Mouse (Mus musculus): Measurements from ENCODE around the gene Sars. TPM values are rescaled to one million over a fixed set of nuclear protein-coding genes. Genes with fewer than 3 reads are reported as not detected.

Sars gene
- 100 to 1,000 TPM; 205 to 221 TPM for total RNA-seq (2021)
- long read RNA-seq, transcript Sars-202 (12 exons, 1,866 nt): minor isoform, 20 of 153 reads
- long read RNA-seq, transcript Sars-201 (11 exons, 3,570 nt): major isoform, 102 of 153 reads
- long read RNA-seq, partial matches to known transcripts: 11 of 153 reads
- long read RNA-seq, other reads (novel, unspliced or antisense): 19 of 153 reads

DNA sequence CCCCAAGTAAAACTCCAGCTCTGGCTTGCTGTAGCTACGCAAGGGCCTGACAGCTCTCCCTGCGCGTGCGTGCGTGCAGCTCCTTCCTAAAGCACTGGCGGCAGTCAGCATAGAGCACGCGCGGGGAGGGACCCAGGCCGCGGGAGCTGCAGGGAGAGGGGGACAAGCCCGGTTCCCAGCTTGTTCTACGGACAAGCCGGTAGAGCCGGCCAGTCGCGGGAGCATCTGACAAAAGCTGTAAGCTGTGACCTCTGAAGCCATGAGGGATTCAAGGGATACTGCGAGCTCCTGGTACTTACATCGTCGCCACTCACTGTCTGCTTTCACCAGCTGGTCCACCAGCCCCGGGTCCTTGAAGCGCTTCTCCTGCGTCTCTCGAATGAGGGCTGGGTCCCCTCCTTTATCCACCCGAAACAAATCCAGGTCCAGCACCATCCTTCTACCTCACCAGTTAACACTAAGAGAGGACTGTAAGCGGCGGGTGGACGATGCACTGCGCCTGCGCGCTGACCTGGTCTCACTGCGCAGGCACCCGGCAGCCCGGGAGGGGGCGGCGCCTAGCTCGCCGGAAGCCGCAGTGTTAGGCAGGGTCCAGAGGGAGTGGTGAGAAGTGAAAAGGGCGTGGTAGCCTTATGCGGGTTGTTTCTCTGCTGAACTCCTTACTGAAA lies at the start of gene Sars:
Gene Sars (minus strand): TSS at position 512 of the 668 bp plus-strand sequence.
- DNase-seq (ENCODE audit: low spot score in 2 of 2): peak; percentile 83 to 94

DNA sequence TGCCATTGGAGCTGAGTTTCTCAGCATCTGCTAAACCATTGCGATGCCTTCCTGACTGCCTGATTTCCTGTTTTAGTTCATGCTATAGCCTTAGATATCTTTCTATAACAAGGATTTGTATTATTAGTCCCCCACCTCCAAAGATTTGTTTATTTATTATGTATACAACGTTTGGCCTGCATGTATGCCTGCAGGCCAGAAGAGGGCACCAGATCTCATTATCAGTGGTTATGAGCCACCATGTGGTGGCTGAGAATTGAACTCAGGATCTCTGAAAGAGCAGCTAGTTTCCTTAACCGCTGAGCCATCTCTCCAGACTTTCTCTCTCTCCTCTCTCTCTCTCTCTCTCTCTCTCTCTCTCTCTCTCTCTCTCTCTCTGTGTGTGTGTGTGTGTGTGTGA lies 45.0 kb upstream of the Sars start:
- DNase-seq (ENCODE audit: low spot score in 2 of 2): no peak

DNA sequence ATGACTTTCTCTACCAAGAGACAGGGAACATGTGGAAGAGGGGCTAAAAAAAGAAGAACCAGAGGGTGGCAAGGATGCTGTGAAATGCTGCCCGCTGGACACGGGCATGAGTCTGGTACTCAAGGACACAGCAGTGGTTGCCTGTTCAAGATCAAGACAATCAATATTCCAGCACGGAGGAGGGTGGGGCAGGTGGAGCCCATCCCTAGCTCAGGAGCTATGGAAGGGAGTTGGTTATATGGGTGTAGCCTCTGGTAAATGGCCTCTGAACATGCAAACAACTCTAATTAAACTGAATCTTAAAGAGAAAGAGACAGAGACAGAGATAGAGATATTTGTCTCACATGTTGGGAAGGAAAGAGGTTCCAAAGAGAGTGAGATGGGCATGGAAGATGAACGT lies 39.7 kb upstream of the Sars start:
- no peak for DNase-seq (ENCODE audit: low spot score in 2 of 2)

DNA sequence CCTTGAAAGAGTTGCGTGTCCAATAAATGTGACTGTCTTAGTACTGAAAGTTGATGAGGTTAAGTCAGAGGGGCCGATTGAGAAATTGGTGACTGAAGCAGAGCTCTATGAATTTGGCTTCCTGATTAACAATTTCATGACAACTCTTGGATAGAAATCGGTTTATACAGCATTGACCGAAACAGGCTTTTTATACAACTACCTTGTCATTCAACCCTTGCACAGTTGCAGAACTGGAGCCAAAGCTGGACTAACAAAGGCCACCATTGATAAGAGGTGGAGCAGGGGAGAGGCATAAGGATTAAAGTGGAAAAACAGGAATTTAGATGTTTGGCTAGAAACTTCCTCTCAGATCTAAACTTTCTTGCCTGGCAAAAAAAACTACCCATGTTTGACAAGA lies 33.8 kb upstream of the Sars start:
- no peak for DNase-seq (ENCODE audit: low spot score in 2 of 2)

DNA sequence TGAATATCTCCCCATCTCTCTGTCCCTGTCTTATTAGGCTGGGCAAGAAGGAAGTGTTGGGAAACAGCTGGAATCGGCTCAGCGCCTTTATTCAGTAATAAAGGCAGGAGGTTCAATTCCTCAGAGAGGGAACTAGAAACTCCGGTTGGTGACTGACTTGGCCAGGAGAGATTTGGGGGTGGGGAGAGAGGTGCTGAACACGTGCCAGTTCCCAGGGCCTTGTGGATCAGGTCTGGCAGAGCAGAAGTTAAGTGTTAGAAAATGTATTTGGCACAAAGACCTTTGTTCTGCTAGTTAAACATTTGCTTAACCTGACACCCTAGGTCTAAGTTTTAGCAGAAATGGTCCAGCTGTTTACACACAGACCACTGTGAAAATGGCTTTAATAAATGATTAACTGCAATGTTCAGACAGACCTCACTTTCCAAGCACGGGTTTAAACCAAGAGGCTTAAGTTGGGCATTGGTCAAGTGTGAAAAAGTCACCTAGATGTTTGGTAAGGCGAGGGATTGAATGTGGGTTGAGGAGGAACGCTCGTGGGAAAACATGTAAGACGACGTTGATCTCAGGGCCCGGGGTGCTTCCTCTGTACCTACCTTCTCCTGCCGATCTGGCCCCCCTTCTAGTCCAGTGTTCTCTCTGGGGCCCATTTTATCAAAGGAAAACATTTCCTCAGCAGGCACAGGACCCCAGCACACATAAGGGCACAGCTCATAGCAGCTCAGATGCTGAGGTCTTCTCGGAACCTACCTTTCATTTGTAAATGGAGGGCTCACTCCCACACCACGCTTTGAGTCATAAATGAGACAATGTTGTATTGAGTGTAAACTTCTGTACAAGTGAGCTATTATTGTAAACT lies 32.0 kb upstream of the Sars start:
- DNase-seq (ENCODE audit: low spot score in 2 of 2): no peak

DNA sequence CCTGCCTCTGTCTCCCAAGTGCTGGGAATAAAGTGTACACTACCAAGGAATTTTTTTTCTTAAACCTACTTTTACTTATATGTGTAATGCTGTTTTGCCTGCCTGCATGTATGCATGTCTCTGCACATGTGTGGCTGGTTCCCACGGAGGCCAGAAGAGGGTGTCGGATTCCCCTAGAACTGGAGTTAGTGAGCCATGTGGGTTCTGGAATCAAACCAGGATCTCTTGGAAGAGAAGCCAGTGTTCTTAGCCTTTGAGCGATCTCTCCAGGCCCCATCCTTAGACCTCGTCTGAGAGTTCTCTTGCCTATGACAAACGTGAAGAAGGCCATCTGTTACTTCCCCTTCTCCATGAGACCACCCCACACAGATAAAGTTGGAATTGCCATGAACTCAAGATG lies 30.5 kb upstream of the Sars start:
- DNase-seq (ENCODE audit: low spot score in 2 of 2): no peak

DNA sequence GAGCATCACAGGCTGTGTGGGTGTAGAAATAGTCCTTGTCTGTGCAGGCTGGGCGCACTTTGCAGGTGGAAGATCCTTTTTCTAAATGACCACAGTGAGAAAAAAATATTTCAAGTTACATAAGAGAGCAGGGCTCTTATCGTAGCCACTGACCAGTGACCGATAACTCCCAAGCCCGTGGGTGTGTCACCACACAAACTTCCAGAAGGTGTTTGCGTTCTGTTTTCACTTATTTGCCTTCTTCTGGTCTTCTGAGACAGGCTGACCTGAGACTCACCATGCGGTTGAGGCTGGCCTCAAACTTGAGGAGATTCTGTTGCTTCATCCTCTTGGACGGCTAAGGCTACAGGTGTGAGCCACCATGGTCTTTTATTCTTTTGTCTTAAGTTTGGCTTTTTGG lies 30.0 kb upstream of the Sars start:
- no peak for DNase-seq (ENCODE audit: low spot score in 2 of 2)

DNA sequence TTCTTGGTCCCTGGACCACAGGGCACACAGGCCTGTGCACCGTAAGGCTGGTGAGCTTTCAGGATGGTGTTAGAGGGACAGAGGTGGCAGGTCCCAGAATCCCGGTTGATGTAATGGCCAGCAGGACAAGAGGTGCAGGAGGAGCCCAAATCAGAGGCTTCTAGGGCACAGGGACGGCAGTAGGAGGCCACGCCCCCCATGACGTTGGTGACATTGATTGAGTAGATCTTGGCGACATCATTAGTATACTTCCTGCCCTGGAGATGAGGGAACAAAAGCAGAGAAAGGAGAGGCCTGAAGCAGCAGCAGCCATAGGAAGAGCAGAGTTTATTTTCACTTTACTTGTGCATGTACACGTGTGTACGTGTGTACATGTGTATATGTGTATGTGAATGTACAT lies 22.8 kb upstream of the Sars start:
- no peak for DNase-seq (ENCODE audit: low spot score in 2 of 2)

DNA sequence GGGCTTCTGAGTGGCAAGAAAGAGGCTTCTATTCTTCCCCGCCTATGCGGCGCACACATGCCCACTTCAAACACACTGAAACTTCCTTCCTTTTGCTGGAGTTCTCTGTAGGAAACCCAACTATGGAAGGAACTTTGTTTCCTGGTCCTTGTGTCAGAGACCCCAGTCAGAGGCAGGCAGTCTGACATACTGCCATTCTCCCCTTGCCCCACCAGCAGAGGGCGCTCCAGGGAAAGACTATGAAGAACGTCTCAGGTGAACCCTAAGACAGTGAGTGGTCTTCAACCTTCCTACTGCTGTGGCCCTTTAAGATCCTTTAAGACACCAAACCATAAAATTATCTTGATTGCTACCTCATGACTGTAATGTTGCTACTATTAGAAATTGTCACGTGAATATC lies 21.4 kb upstream of the Sars start:
- DNase-seq (ENCODE audit: low spot score in 2 of 2): peak in 1 of 2 experiments; percentile 50

DNA sequence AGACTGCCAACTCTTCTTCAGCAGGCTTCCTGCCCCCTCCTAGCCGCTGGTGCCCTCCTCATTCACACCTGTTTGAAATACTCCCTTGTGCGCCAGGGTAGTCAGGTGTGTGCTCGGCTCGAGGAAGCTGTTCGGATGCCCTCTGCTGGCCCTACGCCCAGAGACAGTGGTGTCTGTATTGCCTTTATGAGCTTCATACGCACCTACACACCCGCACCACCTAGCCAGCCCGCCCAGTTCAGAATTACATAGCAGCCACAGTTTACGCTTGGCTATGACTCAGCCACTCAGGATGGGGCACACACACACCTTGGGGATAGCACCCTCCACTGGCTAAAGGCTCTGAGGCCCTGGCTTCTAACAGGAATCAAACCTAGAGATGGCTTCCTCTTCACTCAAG lies 13.9 kb upstream of the Sars start:
- no peak for DNase-seq (ENCODE audit: low spot score in 2 of 2)

DNA sequence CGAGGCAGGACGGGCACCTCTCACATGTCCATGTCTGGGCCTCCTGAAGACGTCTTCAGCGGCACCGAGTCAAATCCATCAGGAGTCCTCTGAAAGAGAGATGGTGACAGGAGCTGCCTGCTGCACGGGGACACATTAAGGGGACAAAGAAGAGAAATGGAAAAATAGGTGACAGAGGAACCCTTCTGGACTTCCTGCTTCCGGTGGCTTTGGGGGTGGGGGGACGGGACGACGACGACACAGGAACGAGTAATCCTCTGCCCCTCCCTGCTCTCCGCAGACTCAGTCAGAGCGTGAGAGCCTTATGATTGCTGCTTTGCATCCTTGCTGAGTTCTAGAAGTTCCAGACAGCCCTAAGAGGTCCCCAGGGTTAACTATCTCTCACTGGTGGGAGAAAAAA lies 13.4 kb upstream of the Sars start:
- DNase-seq (ENCODE audit: low spot score in 2 of 2): no peak

DNA sequence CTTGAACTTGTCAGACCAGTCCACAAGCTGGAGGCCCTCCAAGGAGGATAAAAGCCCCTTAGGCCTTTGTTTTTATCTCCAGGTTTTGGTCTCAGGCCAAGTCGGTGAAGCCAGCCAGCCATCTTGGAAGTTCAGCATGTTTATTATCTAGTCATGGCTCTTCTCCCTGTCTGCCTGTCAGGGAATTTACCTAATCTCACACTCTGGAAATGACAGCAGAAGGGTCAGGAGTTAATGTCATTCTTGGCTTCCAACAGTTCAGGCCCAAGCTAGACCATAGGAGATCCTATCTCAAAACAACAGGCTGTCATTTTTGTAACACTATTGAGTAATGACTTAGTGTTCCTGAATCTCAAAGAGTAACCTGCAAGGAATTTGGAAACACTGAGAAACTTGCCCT lies 9.2 kb upstream of the Sars start:
- DNase-seq (ENCODE audit: low spot score in 2 of 2): no peak

DNA sequence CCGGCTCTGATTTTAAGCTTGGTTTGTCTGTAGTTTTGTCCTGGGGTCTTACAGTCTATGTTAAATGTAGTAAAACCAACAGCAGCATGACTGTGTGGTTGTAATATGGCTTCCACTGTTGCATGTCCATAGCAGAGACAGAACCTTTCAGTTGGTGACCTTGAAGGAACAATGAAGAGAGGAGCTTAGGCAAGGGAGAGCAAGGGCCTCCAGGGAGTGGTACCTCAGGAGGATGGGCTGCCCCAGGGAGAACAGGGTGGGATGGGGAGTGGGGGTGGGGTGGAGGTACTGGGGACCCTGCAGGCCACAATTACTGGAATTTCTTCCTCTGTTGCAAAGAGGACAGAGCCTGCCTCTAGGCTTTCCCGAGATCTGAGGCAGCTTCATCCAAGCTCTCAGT lies 7.0 kb upstream of the Sars start:
- no peak for DNase-seq (ENCODE audit: low spot score in 2 of 2)

DNA sequence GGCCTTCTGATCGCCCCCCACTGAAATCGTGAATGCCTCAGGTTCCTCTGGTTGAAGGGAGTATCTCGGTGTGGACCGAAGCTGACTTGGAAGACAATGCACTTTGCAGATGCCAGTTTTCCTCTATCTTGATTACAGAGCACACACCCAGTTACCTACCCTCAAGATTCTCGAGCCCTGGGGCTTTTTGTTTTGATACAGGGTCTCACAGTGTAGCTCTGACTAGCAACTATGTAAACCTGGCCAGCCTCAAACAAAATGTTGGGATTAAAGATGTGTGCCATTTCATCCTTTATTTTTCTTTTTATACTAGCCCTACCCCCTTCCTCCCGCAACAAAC lies 327 bp upstream of the Sars start:
- no peak for DNase-seq (ENCODE audit: low spot score in 2 of 2)

DNA sequence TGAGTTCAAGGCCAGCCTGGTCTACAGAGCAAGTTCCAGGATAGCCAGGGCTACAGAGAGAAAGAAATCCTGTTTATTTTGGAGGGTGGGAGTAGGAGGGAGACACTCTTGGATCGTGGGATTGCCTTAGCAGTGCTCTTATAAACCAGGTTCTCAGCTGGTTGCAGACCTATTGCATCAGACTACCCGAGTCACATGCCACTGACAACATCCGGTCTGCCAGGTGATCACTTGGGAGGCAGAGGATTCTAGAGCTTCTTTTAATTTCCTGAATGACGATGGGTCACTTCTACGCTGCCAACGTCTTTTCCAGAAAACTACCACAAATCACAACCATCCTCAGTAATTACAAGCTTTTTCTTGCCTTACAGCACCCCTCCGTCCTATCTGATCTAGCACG lies 980 bp downstream of the Sars start:
- DNase-seq (ENCODE audit: low spot score in 2 of 2): peak in 1 of 2 experiments; percentile 46

DNA sequence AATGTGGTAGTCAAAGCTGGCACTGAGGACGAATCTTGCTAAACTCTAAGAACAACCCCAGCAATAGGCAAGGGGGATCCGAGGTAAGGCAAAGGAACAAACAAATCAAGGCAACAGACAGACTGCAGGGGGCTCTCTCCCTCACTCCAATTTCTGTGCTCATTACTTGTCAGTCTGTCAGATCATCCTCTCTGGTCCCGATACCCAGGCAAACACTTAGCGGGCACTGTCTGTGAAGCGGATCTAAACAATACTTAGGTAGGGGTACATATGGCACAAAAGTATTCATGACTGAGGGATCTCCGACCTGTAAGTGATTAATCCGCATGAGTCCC lies 8.7 kb downstream of the Sars start:
- DNase-seq (ENCODE audit: low spot score in 2 of 2): no peak

DNA sequence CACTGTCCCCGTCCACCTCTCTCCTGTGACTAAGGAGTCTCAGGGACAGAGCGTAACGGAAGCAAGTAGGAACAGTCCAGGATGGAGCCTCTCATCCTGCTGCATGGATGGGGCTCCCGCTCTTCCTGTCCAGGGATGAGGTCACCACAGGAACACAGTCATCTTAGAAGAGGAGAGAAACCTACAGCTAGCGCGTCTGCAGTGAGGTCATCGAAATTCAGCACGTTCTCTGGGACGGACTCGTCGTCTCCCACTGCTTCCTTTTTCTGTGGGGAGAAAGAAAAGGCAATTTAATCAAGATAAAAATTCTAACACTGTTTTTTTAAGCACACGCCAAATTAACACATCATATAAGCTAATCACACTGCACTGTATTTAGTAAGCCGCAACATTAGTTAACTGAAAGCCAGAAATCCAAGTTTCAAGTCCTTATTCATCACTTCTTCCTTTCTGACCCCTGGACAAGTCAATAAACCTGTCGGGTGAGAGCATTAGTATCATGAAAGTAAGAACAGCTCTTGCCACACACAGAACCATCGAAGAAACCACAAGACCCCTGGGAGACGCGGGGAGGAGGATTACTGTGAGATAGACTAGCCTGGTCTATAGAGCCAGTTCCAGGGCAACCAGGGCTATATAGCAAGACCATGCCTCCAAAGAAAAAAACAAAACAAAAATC lies 9.2 kb downstream of the Sars start:
- DNase-seq (ENCODE audit: low spot score in 2 of 2): no peak

DNA sequence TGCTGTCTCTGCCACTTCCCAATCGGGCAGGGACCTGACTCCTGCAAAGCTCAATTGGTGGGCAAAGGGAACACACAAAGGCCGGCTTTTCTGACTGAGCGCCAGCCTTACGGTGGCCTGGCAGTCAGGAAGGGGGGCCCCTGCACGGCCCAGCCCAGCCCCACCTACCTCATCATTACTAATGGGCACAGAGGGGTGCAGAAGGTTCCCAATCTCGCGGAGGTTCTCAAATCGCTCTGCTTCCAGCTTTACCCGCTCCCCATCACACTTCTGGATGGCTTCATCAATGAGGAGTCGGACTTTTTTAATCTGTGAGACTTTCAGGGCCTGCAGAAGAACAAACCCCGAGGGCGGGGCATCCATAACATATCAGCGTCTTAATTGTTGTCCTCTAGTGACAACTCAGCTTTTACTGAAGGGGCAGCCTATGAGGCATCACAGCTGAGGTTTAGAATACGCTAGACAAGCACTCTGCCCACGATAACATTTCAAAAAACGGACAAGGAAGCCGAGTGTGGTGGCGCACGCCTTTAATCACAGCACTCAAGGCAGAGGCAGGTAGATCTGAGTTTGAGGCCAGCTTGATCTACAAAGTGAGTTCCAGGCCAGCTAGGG lies 11.0 kb downstream of the Sars start:
- DNase-seq (ENCODE audit: low spot score in 2 of 2): no peak

DNA sequence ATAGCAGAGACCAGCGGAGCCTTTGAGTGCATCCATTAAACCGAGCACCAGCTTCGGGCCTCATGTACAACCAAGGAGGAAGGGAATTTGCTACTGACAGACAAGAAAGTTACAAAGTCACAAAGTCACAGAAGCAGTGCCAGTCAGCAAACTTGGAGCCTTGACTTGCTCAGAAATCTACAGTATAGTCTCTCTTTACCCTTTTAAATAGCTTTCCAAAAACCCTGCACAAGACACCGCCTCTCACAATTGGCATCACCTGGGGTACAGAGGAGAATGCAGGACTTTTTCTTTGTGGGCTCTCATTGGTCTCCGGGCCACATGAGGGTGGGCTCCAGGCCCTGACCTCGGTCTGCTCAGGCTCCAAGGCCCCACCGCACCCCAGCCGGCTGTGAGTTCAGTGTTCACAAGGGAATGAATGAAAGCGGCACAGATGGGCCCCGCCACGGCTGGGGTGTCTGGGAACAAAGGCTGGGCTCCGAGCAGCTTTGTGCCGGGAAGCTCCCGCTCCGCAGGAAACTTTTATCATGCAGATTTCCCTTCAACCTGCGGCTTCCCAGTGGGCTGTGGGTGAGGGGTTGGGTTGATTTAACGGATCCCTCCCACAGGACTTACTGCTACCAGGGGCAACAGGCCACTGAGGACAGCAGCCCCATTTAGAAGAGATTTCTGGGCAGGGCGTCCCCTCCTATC lies 11.7 kb downstream of the Sars start:
- no peak for DNase-seq (ENCODE audit: low spot score in 2 of 2)

DNA sequence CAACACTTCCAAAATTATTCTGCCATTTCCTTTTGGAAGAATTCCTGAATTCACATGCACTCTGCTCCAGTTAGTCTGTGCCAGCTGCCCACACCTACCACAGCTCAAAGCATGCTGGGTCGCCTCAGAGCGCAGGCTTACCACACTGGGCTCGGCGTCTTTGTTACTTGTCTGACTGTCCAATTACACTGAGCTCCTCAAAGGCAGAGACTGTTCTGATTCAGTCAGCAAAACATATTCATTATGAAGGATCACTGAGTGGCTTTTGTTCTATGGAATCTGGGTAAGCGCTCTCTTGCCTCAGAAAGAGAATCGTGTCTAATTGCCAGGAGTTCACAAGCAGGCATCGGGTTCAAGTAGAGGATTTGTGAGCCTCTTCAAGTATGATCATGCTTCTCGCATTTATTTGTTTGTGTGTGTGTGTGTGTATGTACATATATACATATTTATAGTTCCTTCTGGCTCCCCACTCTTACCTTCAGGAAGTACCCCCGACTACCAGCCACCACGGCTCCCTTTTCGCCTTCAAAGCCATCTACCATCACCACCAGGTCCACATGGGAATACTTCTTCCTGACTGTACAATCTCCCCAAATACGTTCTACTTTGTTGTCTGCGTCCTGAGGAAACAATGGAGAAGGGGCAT lies 12.3 kb downstream of the Sars start:
- DNase-seq (ENCODE audit: low spot score in 2 of 2): peak in 1 of 2 experiments; percentile 66

DNA sequence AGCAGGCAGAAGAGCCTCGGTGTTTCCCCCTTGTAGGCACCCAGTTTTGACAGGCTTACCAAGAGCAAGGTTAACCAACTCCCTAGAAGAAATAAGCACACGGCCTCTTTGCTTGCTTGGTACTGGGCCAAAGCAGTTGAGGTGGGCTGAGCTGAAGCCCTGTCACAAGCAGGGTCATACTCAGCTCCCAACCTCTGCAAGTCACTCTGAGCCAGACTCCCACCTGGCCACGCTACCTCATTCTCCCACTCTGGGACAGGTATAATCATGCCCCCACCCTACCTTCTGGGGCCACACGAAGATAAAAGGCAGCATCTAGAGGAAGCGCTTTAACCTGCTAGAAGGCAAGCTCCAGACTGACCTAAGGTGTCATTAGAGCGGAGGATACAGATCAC lies 19.4 kb downstream of the Sars start:
- DNase-seq (ENCODE audit: low spot score in 2 of 2): no peak
